Mouse (Mus musculus) G1E (cell line): ENCODE data around the gene Iyd.

Experiments
- CTCF ChIP-seq: IDR thresholded peaks from 2 replicates; pipeline ENCODE4 v1.5.1; 2012; ENCODE audit warnings: low read depth, low read length, inconsistent platforms, mixed read lengths
- GATA1 ChIP-seq: IDR thresholded peaks from 2 replicates; pipeline ENCODE4 v1.6.1; 2012; ENCODE audit warnings: borderline replicate concordance, low read length, inconsistent platforms, mixed read lengths
- TAL1 ChIP-seq: conservative IDR thresholded peaks from 2 replicates; pipeline ENCODE4 v1.6.1; 2012; ENCODE audit warnings: low read depth, low read length, inconsistent platforms, mixed read lengths

DNA sequence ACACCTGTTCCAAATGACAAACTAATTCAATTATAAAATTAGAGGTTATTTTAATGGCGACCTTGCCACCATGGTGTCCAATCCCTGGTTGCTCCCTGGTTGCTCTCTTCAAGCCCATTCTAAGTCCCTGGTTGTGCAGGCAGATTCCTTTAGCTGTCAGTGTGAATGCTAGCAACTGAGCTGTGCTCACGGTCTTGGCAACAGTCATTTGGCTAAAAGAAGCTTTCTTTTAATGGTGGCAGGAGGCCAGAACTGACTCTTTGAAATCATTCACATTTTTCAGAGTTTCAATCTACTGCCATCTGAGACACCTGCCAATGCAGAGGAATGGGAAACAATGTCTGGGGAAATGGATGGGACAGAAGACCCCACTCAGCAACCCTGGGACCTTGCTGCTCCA, 43.2 kb upstream of the Iyd start:
- no peak for TF ChIP-seq GATA1
- TF ChIP-seq CTCF = no peak
- TF ChIP-seq TAL1 = no peak
